27 mouse cellular contexts compared by ENCODE assay signal in the genomic region with DNA sequence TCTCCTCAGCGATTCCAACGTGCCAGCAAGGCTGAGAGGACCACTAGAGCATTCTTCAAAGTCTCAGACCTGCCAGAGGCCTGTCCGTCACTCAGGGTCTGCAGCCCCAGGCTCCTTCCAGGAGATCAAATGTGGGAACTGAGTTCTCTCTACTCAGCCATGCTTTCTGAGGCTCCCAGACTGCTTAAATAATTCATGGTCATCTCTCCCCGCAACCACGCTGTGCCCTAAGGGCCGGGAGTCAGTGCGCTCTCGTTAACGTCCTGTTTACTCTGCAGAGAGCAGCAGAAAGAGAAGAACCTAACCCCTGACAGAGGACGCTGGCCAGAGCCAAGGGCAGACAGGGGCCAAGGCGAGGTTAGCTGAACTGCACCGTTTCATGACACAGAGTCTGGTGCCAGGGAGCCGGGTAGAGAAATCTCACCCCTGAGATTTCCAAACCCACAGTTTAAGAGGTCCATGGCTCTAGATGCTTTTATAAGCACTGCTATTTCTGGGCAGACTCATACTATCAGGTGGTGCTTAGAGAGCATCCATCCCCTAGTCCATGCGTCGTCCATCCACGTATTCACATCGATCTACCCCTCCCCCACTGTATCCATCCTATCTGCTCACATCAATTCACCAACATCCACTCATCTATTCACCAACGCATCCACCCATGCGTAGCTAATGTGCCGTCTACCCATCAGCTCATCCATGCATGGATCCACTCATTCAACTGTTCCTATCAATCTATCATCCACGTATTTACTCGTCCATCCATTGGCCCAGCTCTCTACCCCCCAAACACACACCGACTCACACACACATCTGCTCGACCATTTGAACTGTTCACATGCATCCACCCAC. TPM values are rescaled to one million over a fixed set of nuclear protein-coding genes. Genes with fewer than 3 reads are reported as not detected.
A peak's percentile ranks its signal among the peaks of the same experiment; 100 is the strongest.
DNase-seq lines count a peak whose midpoint lies in the region; ATAC-seq and TF ChIP-seq lines count a peak whose summit lies in the region.
"Had no signal": no experiment of that assay in that cellular context is flagged by ENCODE, and none has a peak within 500 bp of the region (broad histone marks: within the 10 kb centered on the region; RNA-seq: fewer than 3 reads in every experiment).

No protein-coding gene starts in this region.

- H3K27ac ChIP-seq in gastrocnemius, adult 2 months = peak overlapping the region; percentile 76
- H3K27ac ChIP-seq in midbrain, embryonic 13.5 days = peak overlapping the region; percentile 37; the same call in 1 of the 2 replicates
- H3K27ac ChIP-seq: embryonic facial prominence, embryonic 10.5 days; embryonic facial prominence, embryonic 15.5 days; forebrain, embryonic 12.5 days; heart, embryonic 13.5 days; hindbrain, embryonic 10.5 days; hindbrain, postnatal 0 days; intestine, embryonic 15.5 days; liver, embryonic 12.5 days had no signal

- no peaks in the 10 kb centered on the region for H3K27me3 ChIP-seq in midbrain, embryonic 13.5 days
- H3K27me3 ChIP-seq: embryonic facial prominence, embryonic 15.5 days; forebrain, embryonic 12.5 days; heart, embryonic 13.5 days; intestine, embryonic 15.5 days had no signal

- peaks cover 3% of the 10 kb centered on the region; the same call in 1 of the 2 replicates for H3K36me3 ChIP-seq in midbrain, embryonic 13.5 days
- H3K36me3 ChIP-seq: embryonic facial prominence, embryonic 10.5 days; forebrain, embryonic 12.5 days; hindbrain, embryonic 10.5 days; intestine, embryonic 15.5 days had no signal

- TF ChIP-seq POLR2A in brain, embryonic 14.5 days (IDR thresholded peaks at IDR 0.05; ENCODE audit: borderline replicate concordance, extremely low read depth, insufficient read depth, insufficient read length, poor library complexity, severe bottlenecking) = no peak

- ATAC-seq in midbrain, embryonic 13.5 days = 0 out of 2 replicates have a peak, but pooled peaks have one; percentile 15
- ATAC-seq: activated CD4-positive, CD25-positive, alpha-beta regulatory T cell, adult 4 months; forebrain, postnatal 0 days; hindbrain, postnatal 0 days; intestine, embryonic 15.5 days; liver, embryonic 12.5 days; liver, postnatal 0 days had no signal

- intact Hi-C loops in gastrocnemius, adult 2 months (cut with DNase I) = no loop called here
- intact Hi-C loops in gastrocnemius, postnatal 36 days (cut with DNase I) = no loop called here

- H3K9me3 ChIP-seq in midbrain, embryonic 13.5 days = no peaks in the 10 kb centered on the region
- H3K9me3 ChIP-seq: embryonic facial prominence, embryonic 10.5 days; embryonic facial prominence, embryonic 15.5 days; forebrain, embryonic 12.5 days; heart, embryonic 13.5 days; intestine, embryonic 15.5 days; liver, embryonic 12.5 days had no signal

- no peak overlapping the region for H3K9ac ChIP-seq in midbrain, embryonic 13.5 days (replicated peaks)
- H3K9ac ChIP-seq: embryonic facial prominence, embryonic 15.5 days; forebrain, embryonic 12.5 days; forebrain, postnatal 0 days; heart, embryonic 13.5 days; intestine, embryonic 15.5 days; liver, embryonic 12.5 days; liver, postnatal 0 days had no signal

- DNase-seq in gastrocnemius, adult 2 months = peak; percentile 85
- no peak for DNase-seq in gastrocnemius, postnatal 36 days
- DNase-seq in brain, embryonic 14.5 days (ENCODE audit: low read depth) = peak; percentile 35
- peak; percentile 77 for DNase-seq in retina, embryonic 14.5 days (ENCODE audit: low spot score)
- no peak for DNase-seq in lung, postnatal 10 days
- DNase-seq: B cell, adult 2 months; cerebellum, adult 8-10 months; cerebellum, postnatal 25 days; forebrain, postnatal 0 days; heart, postnatal 14 days; kidney, adult 2 months; kidney, postnatal 36 days; left cerebral cortex, postnatal 4 days; liver, postnatal 0 days; lung, postnatal 4 days; thymus, postnatal 4 days had no signal

- H3K4me1 ChIP-seq in midbrain, embryonic 13.5 days (replicated peaks) = peaks cover 27% of the 10 kb centered on the region
- H3K4me1 ChIP-seq: heart, embryonic 13.5 days; intestine, embryonic 15.5 days; liver, embryonic 12.5 days had no signal

- 81% methylated on average over 24 of the region's 24 CpGs for WGBS in midbrain, embryonic 13.5 days

- no peak for TF ChIP-seq CTCF in gastrocnemius, adult 2 months (IDR thresholded peaks at IDR 0.05)
- TF ChIP-seq CTCF in brain, embryonic 14.5 days (IDR thresholded peaks at IDR 0.05; ENCODE audit: borderline replicate concordance, extremely low read depth, insufficient read depth, insufficient read length) = no peak

- no peak overlapping the region for H3K4me2 ChIP-seq in midbrain, embryonic 13.5 days (replicated peaks)
- H3K4me2 ChIP-seq: embryonic facial prominence, embryonic 15.5 days; forebrain, embryonic 12.5 days; heart, embryonic 13.5 days; intestine, embryonic 15.5 days; liver, embryonic 12.5 days had no signal

- H3K4me3 ChIP-seq in gastrocnemius, adult 2 months = no peak overlapping the region
- no peak overlapping the region for H3K4me3 ChIP-seq in midbrain, embryonic 13.5 days (replicated peaks)
- H3K4me3 ChIP-seq: embryonic facial prominence, embryonic 10.5 days; embryonic facial prominence, embryonic 15.5 days; forebrain, embryonic 12.5 days; heart, embryonic 13.5 days; hindbrain, embryonic 10.5 days; intestine, embryonic 15.5 days; liver, embryonic 12.5 days; megakaryocyte, embryonic 14.5 days had no signal

RNA-seq across cellular contexts. Expression of a gene that starts 20.7 kb away (rescaled TPM):
- 1 to 10 TPM; 4.4 to 6.3 TPM for total RNA-seq in gastrocnemius, adult 2 months (2021)
- total RNA-seq in gastrocnemius, postnatal 36 days (2021) = 1 to 10 TPM; 4.9 to 6.1 TPM
- polyA plus RNA-seq in brain, embryonic 14.5 days (2012; rRNA removed) = 46.3 and 55.6 TPM in 2 replicates
- polyA plus RNA-seq in midbrain, embryonic 13.5 days (2015; fragmentation: Nextera tagmentation; extraction: Ambion mirVana) = 11.1 and 11.5 TPM in 2 replicates

RNA-seq across cellular contexts. Expression of a gene that starts 37.5 kb away (rescaled TPM):
- 100 to 1,000 TPM; 131 to 136 TPM for total RNA-seq in gastrocnemius, adult 2 months (2021)
- total RNA-seq in gastrocnemius, postnatal 36 days (2021) = 100 to 1,000 TPM; 124 to 130 TPM
- polyA plus RNA-seq in brain, embryonic 14.5 days (2012; rRNA removed) = 152 and 168 TPM in 2 replicates
- polyA plus RNA-seq in midbrain, embryonic 13.5 days (2015; fragmentation: Nextera tagmentation; extraction: Ambion mirVana) = 149 and 155 TPM in 2 replicates

Comparison
In these comparisons a context has a peak if more than half of its experiments do, and no peak if none do; other contexts are left out.
1. DNase-seq: peak in gastrocnemius, adult 2 months (single experiment), brain, embryonic 14.5 days (single experiment) and retina, embryonic 14.5 days (single experiment); none in gastrocnemius, postnatal 36 days (0 of 2) and lung, postnatal 10 days (single experiment).